ENCODE assay signal across 28 mouse cellular contexts in the genomic region with DNA sequence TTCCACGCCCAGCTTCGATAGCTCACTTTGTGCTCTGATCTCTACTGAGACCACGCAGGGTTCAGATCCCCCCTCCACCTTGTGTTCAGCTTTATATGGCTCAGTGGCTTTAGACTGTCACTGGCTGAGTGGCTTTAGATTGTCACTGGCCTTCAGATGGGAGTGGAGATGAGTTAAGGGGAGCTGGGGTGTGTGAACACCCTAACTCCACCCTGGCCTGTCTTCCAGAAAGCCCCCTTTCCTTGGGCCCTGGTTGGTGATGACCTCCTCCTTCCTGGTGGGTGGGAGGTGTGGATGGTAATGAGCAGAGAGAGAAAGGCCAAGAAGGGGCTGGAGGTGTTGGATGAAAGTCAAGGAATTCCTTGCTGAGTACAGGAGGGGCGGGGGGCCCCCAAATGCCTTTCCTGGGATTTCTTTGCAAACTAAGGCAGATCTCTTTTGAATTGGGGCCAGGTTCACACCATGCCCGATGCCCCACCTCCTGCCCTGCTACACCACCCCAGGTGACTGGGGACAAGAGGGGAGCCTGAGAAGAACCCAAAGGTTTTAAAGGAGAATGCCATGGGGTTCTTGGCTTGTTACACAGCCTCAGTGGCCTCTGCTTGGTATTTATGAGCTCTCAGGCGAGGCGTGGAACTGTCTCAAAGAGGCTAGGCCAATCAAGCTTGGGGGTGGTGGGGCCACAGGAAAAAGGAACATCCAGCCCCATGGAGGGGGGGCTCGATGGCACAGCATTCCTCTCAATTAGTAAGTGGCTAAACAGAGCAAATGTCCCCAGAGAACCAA. TPM values are rescaled to one million over a fixed set of nuclear protein-coding genes. Genes with fewer than 3 reads are reported as not detected.
DNase-seq lines count a peak whose midpoint lies in the region; ATAC-seq and TF ChIP-seq lines count a peak whose summit lies in the region.
"Had no signal": no experiment of that assay in that cellular context is flagged by ENCODE, and none has a peak within 500 bp of the region (broad histone marks: within the 10 kb centered on the region; RNA-seq: fewer than 3 reads in every experiment).

No protein-coding gene starts in this region.

- no peak overlapping the region for H3K9ac ChIP-seq in midbrain, embryonic 15.5 days
- H3K9ac ChIP-seq in limb, embryonic 13.5 days = peak overlapping the region; percentile 20
- H3K9ac ChIP-seq in stomach, postnatal 0 days (ENCODE audit: low read length) = no peak overlapping the region
- H3K9ac ChIP-seq: embryonic facial prominence, embryonic 12.5 days; embryonic facial prominence, embryonic 15.5 days; forebrain, postnatal 0 days; heart, embryonic 15.5 days; hindbrain, embryonic 13.5 days had no signal

- 78% methylated on average over 8 of the region's 8 CpGs for WGBS in midbrain, embryonic 10.5 days
- 76% methylated on average over 8 of the region's 8 CpGs for WGBS in midbrain, embryonic 15.5 days
- 47% methylated on average over 8 of the region's 8 CpGs for WGBS in limb, embryonic 13.5 days
- WGBS in stomach, postnatal 0 days = 71% methylated on average over 8 of the region's 8 CpGs

- no peak overlapping the region for H3K4me3 ChIP-seq in midbrain, embryonic 10.5 days
- H3K4me3 ChIP-seq in midbrain, embryonic 15.5 days = no peak overlapping the region
- H3K4me3 ChIP-seq in limb, embryonic 13.5 days = no peak overlapping the region
- no peak overlapping the region for H3K4me3 ChIP-seq in stomach, postnatal 0 days (ENCODE audit: low read depth, low read length)
- H3K4me3 ChIP-seq: embryonic facial prominence, embryonic 12.5 days; embryonic facial prominence, embryonic 15.5 days; gastrocnemius, adult 2 months; heart, embryonic 15.5 days; hindbrain, embryonic 10.5 days; hindbrain, embryonic 13.5 days had no signal

- no peak overlapping the region for H3K4me2 ChIP-seq in midbrain, embryonic 15.5 days
- no peak overlapping the region for H3K4me2 ChIP-seq in limb, embryonic 13.5 days (replicated peaks)
- no peak overlapping the region for H3K4me2 ChIP-seq in stomach, postnatal 0 days (replicated peaks; ENCODE audit: low read depth)
- H3K4me2 ChIP-seq: embryonic facial prominence, embryonic 12.5 days; embryonic facial prominence, embryonic 15.5 days; heart, embryonic 11.5 days; heart, embryonic 15.5 days; hindbrain, embryonic 13.5 days had no signal

- H3K4me1 ChIP-seq in midbrain, embryonic 10.5 days = peaks cover 69% of the 10 kb centered on the region
- peaks cover 40% of the 10 kb centered on the region for H3K4me1 ChIP-seq in midbrain, embryonic 15.5 days
- peaks cover 70% of the 10 kb centered on the region for H3K4me1 ChIP-seq in limb, embryonic 13.5 days
- peaks cover 2% of the 10 kb centered on the region; the same call in 1 of the 2 replicates for H3K4me1 ChIP-seq in stomach, postnatal 0 days (replicated peaks; ENCODE audit: control insufficient read depth, insufficient read depth)

- TF ChIP-seq EP300 in stomach, postnatal 0 days (optimal IDR thresholded peaks at IDR 0.05) = no peak

- H3K9me3 ChIP-seq in midbrain, embryonic 10.5 days (replicated peaks) = no peaks in the 10 kb centered on the region; the same call in 1 of the 2 replicates
- no peaks in the 10 kb centered on the region for H3K9me3 ChIP-seq in midbrain, embryonic 15.5 days
- no peaks in the 10 kb centered on the region for H3K9me3 ChIP-seq in limb, embryonic 13.5 days
- no peaks in the 10 kb centered on the region for H3K9me3 ChIP-seq in stomach, postnatal 0 days (ENCODE audit: control insufficient read depth, low read length)
- H3K9me3 ChIP-seq: embryonic facial prominence, embryonic 12.5 days; embryonic facial prominence, embryonic 15.5 days; heart, embryonic 15.5 days; hindbrain, embryonic 10.5 days; hindbrain, embryonic 13.5 days had no signal

- H3K27me3 ChIP-seq in midbrain, embryonic 10.5 days (ENCODE audit: low read depth, poor library complexity, severe bottlenecking) = peaks cover 73% of the 10 kb centered on the region
- peaks cover 46% of the 10 kb centered on the region for H3K27me3 ChIP-seq in midbrain, embryonic 15.5 days (replicated peaks)
- peaks cover 43% of the 10 kb centered on the region for H3K27me3 ChIP-seq in limb, embryonic 13.5 days
- H3K27me3 ChIP-seq in stomach, postnatal 0 days (ENCODE audit: control insufficient read depth, insufficient read depth, low read length) = no peaks in the 10 kb centered on the region

- DNase-seq in heart, adult 11 months = peak; percentile 81
- no peak for DNase-seq in heart, adult 9 months (ENCODE audit: low spot score in 2 of 2)
- peak; percentile 10 for DNase-seq in midbrain, embryonic 10.5 days (ENCODE audit: low spot score)
- DNase-seq in stomach, postnatal 0 days (ENCODE audit: low spot score) = peak; percentile 9
- DNase-seq in neural tube, embryonic 10.5 days (ENCODE audit: extremely low spot score, low spot score) = no peak
- DNase-seq in urinary bladder, postnatal 25 days (ENCODE audit: low spot score) = no peak
- DNase-seq: adrenal gland, postnatal 10 days; adrenal gland, postnatal 36 days; cerebellum, adult 11 months; cerebellum, adult 2 months; cerebellum, adult 9-11 months; cerebellum, postnatal 25 days; forebrain, postnatal 0 days; gastrocnemius, adult 2 months; gastrocnemius, postnatal 14 days; heart, postnatal 10 days; heart, postnatal 36 days had no signal

- ATAC-seq in midbrain, embryonic 15.5 days (replicated peaks) = no peak
- ATAC-seq in limb, embryonic 13.5 days (ENCODE audit: low FRiP score, low read depth) = no peak
- ATAC-seq in stomach, postnatal 0 days (ENCODE audit: low FRiP score, low TSS enrichment) = no peak
- ATAC-seq: activated CD4-positive, CD25-positive, alpha-beta regulatory T cell, adult 4 months; forebrain, embryonic 14.5 days; forebrain, postnatal 0 days; hindbrain, embryonic 16.5 days had no signal

- no peaks in the 10 kb centered on the region for H3K36me3 ChIP-seq in midbrain, embryonic 10.5 days
- no peaks in the 10 kb centered on the region for H3K36me3 ChIP-seq in midbrain, embryonic 15.5 days (replicated peaks)
- H3K36me3 ChIP-seq in limb, embryonic 13.5 days = no peaks in the 10 kb centered on the region
- H3K36me3 ChIP-seq in stomach, postnatal 0 days (ENCODE audit: control insufficient read depth, insufficient read depth, low read length) = no peaks in the 10 kb centered on the region
- H3K36me3 ChIP-seq: embryonic facial prominence, embryonic 12.5 days; embryonic facial prominence, embryonic 15.5 days; heart, embryonic 15.5 days; hindbrain, embryonic 10.5 days; hindbrain, embryonic 13.5 days had no signal

- H3K27ac ChIP-seq in midbrain, embryonic 10.5 days (replicated peaks) = no peak overlapping the region
- H3K27ac ChIP-seq in midbrain, embryonic 15.5 days = no peak overlapping the region
- H3K27ac ChIP-seq in limb, embryonic 13.5 days = no peak overlapping the region; the same call in 1 of the 2 replicates
- no peak overlapping the region for H3K27ac ChIP-seq in stomach, postnatal 0 days (replicated peaks)
- H3K27ac ChIP-seq: embryonic facial prominence, embryonic 12.5 days; embryonic facial prominence, embryonic 15.5 days; gastrocnemius, adult 2 months; heart, embryonic 15.5 days; hindbrain, embryonic 10.5 days; hindbrain, embryonic 13.5 days had no signal

- TF ChIP-seq CTCF in stomach, postnatal 0 days (IDR thresholded peaks at IDR 0.05; ENCODE audit: low read depth) = no peak

RNA-seq across cellular contexts. Expression of a gene that starts 3.5 kb away (rescaled TPM):
- 1.3 and 1.4 TPM in 2 replicates for polyA plus RNA-seq in midbrain, embryonic 10.5 days (2016; fragmentation: Nextera tagmentation; extraction: Ambion mirVana)
- polyA plus RNA-seq in midbrain, embryonic 15.5 days (2015; fragmentation: Nextera tagmentation; extraction: Ambion mirVana) = 0.86 and 1.2 TPM in 2 replicates
- polyA plus RNA-seq in limb, embryonic 13.5 days (2015; fragmentation: Nextera tagmentation; extraction: Ambion mirVana) = 1.2 and 1.3 TPM in 2 replicates
- 1.3 and 1.5 TPM in 2 replicates for polyA plus RNA-seq in stomach, postnatal 0 days (2015; fragmentation: Nextera tagmentation; extraction: Ambion mirVana)

Comparison
In these comparisons a context has a peak if more than half of its experiments do, and no peak if none do; other contexts are left out.
1. DNase-seq: peak in heart, adult 11 months (single experiment), midbrain, embryonic 10.5 days (single experiment) and stomach, postnatal 0 days (single experiment); none in heart, adult 9 months (0 of 2), neural tube, embryonic 10.5 days (single experiment) and urinary bladder, postnatal 25 days (single experiment).